Mouse (Mus musculus) heart, embryonic 15.5 days (tissue): ENCODE data around the gene Ell. TPM values are rescaled to one million over a fixed set of nuclear protein-coding genes. Genes with fewer than 3 reads are reported as not detected.

Source experiments
- ATAC-seq: fragments of 200-750 bp; cut with Nextera tagmentation; replicated peaks from 2 replicates; pipeline ENCODE4 v1.8.0; 2017; ENCODE audit warnings: low read depth, moderate TSS enrichment; ENCODE audit not compliant: insufficient number of reproducible peaks, insufficient read depth, low FRiP score
- H3K27ac ChIP-seq: fragments of 300-500 bp; sonication (generic); 2 replicates; pipeline ENCODE4 v1.5.1; 2015; ENCODE audit warnings: mild to moderate bottlenecking, inconsistent platforms
- H3K27me3 ChIP-seq: fragments of 300-500 bp; sonication (generic); 2 replicates; pipeline ENCODE4 v1.6.1; 2015; ENCODE audit warnings: inconsistent platforms
- H3K36me3 ChIP-seq: fragments of 300-500 bp; sonication (generic); 2 replicates; pipeline ENCODE4 v1.6.1; 2015; ENCODE audit warnings: mild to moderate bottlenecking, inconsistent platforms
- H3K4me1 ChIP-seq: fragments of 300-500 bp; sonication (generic); replicated peaks from 2 replicates; pipeline ENCODE4 v1.6.1; 2015; ENCODE audit warnings: inconsistent platforms
- H3K4me2 ChIP-seq: fragments of 300-500 bp; sonication (generic); 2 replicates; pipeline ENCODE4 v1.6.1; 2015; ENCODE audit warnings: inconsistent platforms, mild to moderate bottlenecking, moderate library complexity
- H3K4me3 ChIP-seq: fragments of 300-500 bp; sonication (generic); 2 replicates; pipeline ENCODE4 v1.5.1; 2015; ENCODE audit warnings: mild to moderate bottlenecking, inconsistent platforms
- H3K9ac ChIP-seq: fragments of 300-500 bp; sonication (generic); 2 replicates; pipeline ENCODE4 v1.6.1; 2015; ENCODE audit warnings: mild to moderate bottlenecking, inconsistent platforms
- H3K9me3 ChIP-seq: fragments of 300-500 bp; sonication (generic); replicated peaks from 2 replicates; pipeline ENCODE4 v1.6.1; 2016; ENCODE audit warnings: inconsistent platforms
- WGBS: fragments of 180-500 bp; shearing (Covaris S2); methylation state at CpG from one replicate; pipeline ENCODE4 v1.1.7; 2015; ENCODE audit warnings: mixed read lengths; 5-methylcytosine and 5-hydroxymethylcytosine counted together
- polyA plus RNA-seq: library from polyadenylated mRNA; unstranded; fragments of >200 nt; fragmentation: Nextera tagmentation; extraction: Ambion mirVana; gene quantifications from 2 replicates; pipeline ENCODE4 v1.2.1, GENCODE M21; 2015

Ell gene
- polyA plus RNA-seq, 1 experiment from 2014 or later = 10.8 TPM

- 9% methylated on average over 39 of the region's 39 CpGs for WGBS
- 0 out of 2 replicates have a peak overlapping the region, but pooled peaks have one; percentile 2 for H3K4me3 ChIP-seq
- H3K4me1 ChIP-seq = peaks cover 42% of the 10 kb centered on the region
Observed at GRCm38 (mm10) chr8:70500386-70501301, 38.6 kb upstream of the Ell start.

GRCm38 (mm10) chr8:70501820-70502529, 37.3 kb upstream of the Ell start:
- 0 out of 2 replicates have a peak overlapping the region, but pooled peaks have one; percentile 10 for H3K4me3 ChIP-seq
- no peaks in the 10 kb centered on the region for H3K36me3 ChIP-seq
- no peak for ATAC-seq
- H3K4me2 ChIP-seq = peak overlapping the region; percentile 46
- WGBS = 10% methylated on average over 23 of the region's 23 CpGs
- peaks cover 48% of the 10 kb centered on the region for H3K4me1 ChIP-seq
- H3K9ac ChIP-seq = peak overlapping the region; percentile 26; the same call in 1 of the 2 replicates
- H3K27me3 ChIP-seq = peaks cover 65% of the 10 kb centered on the region
- H3K9me3 ChIP-seq = no peaks in the 10 kb centered on the region
- H3K27ac ChIP-seq = no peak overlapping the region

More at GRCm38 (mm10) chr8:70500386-70501301, 38.6 kb upstream of the Ell start:
- Histone ChIP-seq H3K36me3 (no peaks in the 10 kb centered on the region), H3K9ac (no peak overlapping the region), H3K27ac (no peak overlapping the region), H3K27me3 (peaks cover 78% of the 10 kb centered on the region), H3K4me2 (peak overlapping the region; percentile 17; the same call in 1 of the 2 replicates), H3K9me3 (no peaks in the 10 kb centered on the region)
- no peak for ATAC-seq

- WGBS = 26% methylated on average over 12 of the region's 12 CpGs
- H3K27ac ChIP-seq = no peak overlapping the region
- H3K9me3 ChIP-seq = no peaks in the 10 kb centered on the region
- peaks cover 59% of the 10 kb centered on the region for H3K27me3 ChIP-seq
- no peak for ATAC-seq
- peaks cover 48% of the 10 kb centered on the region for H3K4me1 ChIP-seq
- H3K4me2 ChIP-seq = peak overlapping the region; percentile 46
- H3K9ac ChIP-seq = no peak overlapping the region
- 0 out of 2 replicates have a peak overlapping the region, but pooled peaks have one; percentile 10 for H3K4me3 ChIP-seq
- peaks cover 3% of the 10 kb centered on the region for H3K36me3 ChIP-seq
Observed at GRCm38 (mm10) chr8:70502540-70502939, 36.7 kb upstream of the Ell start.

- 18% methylated on average over 46 of the region's 46 CpGs for WGBS
- Histone ChIP-seq H3K9ac (no peak overlapping the region), H3K4me2 (no peak overlapping the region; the same call in 1 of the 2 replicates), H3K4me1 (peaks cover 48% of the 10 kb centered on the region), H3K9me3 (no peaks in the 10 kb centered on the region), H3K27ac (no peak overlapping the region), H3K27me3 (peaks cover 53% of the 10 kb centered on the region), H3K36me3 (peaks cover 9% of the 10 kb centered on the region), H3K4me3 (0 out of 2 replicates have a peak overlapping the region, but pooled peaks have one; percentile 2)
- no peak for ATAC-seq
Observed at GRCm38 (mm10) chr8:70503062-70503750, 36.1 kb upstream of the Ell start.

GRCm38 (mm10) chr8:70504291-70504716, 35.0 kb upstream of the Ell start:
- Histone ChIP-seq H3K27ac (no peak overlapping the region), H3K9me3 (no peaks in the 10 kb centered on the region), H3K27me3 (peaks cover 42% of the 10 kb centered on the region), H3K4me1 (peaks cover 57% of the 10 kb centered on the region), H3K4me3 (no peak overlapping the region), H3K9ac (no peak overlapping the region), H3K36me3 (peaks cover 9% of the 10 kb centered on the region), H3K4me2 (no peak overlapping the region; the same call in 1 of the 2 replicates)
- 57% methylated on average over 16 of the region's 16 CpGs for WGBS
- no peak for ATAC-seq

- Histone ChIP-seq H3K9ac (no peak overlapping the region), H3K36me3 (peaks cover 9% of the 10 kb centered on the region), H3K9me3 (no peaks in the 10 kb centered on the region), H3K4me1 (peaks cover 60% of the 10 kb centered on the region), H3K27me3 (peaks cover 36% of the 10 kb centered on the region), H3K27ac (no peak overlapping the region), H3K4me3 (no peak overlapping the region), H3K4me2 (no peak overlapping the region)
- no peak for ATAC-seq
- 81% methylated on average over 3 of the region's 3 CpGs for WGBS
Observed at GRCm38 (mm10) chr8:70504851-70505250, 34.4 kb upstream of the Ell start.

GRCm38 (mm10) chr8:70505698-70506327, 33.4 kb upstream of the Ell start:
- Histone ChIP-seq H3K27ac (peak overlapping the region; percentile 92; the same call in 1 of the 2 replicates), H3K9ac (peak overlapping the region; percentile 88), H3K4me2 (peak overlapping the region; percentile 88), H3K9me3 (no peaks in the 10 kb centered on the region), H3K36me3 (peaks cover 9% of the 10 kb centered on the region), H3K4me1 (peaks cover 57% of the 10 kb centered on the region), H3K27me3 (peaks cover 27% of the 10 kb centered on the region), H3K4me3 (peak overlapping the region; percentile 74)
- 33% methylated on average over 32 of the region's 32 CpGs for WGBS
- ATAC-seq = peak; percentile 0; the same call in 1 of the 2 replicates

- no peaks in the 10 kb centered on the region for H3K9me3 ChIP-seq
- peak within 1 kb of the TSS; percentile 92 for H3K27ac ChIP-seq
- 2% methylated on average over 40 of the region's 40 CpGs for WGBS
- peaks cover 20% of the 10 kb centered on the region for H3K27me3 ChIP-seq
- H3K36me3 ChIP-seq = peaks cover 9% of the 10 kb centered on the region
- H3K9ac ChIP-seq = peak within 1 kb of the TSS; percentile 88
- peak within 1 kb of the TSS; percentile 88 for H3K4me2 ChIP-seq
- ATAC-seq = peak; percentile 87
- peaks cover 58% of the 10 kb centered on the region for H3K4me1 ChIP-seq
- peak within 1 kb of the TSS; percentile 74 for H3K4me3 ChIP-seq
Observed at GRCm38 (mm10) chr8:70506328-70507026, 32.8 kb upstream of the Ell start, which contains the start of gene Rex1bd. Rex1bd (minus strand) TSS chr8:70506752.

- H3K36me3 ChIP-seq = peaks cover 12% of the 10 kb centered on the region
- peaks cover 58% of the 10 kb centered on the region for H3K4me1 ChIP-seq
- no peak overlapping the region for H3K9ac ChIP-seq
- H3K9me3 ChIP-seq = no peaks in the 10 kb centered on the region
- peak overlapping the region; percentile 92; the same call in 1 of the 2 replicates for H3K27ac ChIP-seq
- ATAC-seq = no peak
- no peak overlapping the region for H3K4me2 ChIP-seq
- peak overlapping the region; percentile 74; the same call in 1 of the 2 replicates for H3K4me3 ChIP-seq
- H3K27me3 ChIP-seq = peaks cover 15% of the 10 kb centered on the region
- WGBS = 56% methylated on average over 5 of the region's 5 CpGs
Observed at GRCm38 (mm10) chr8:70507027-70507393, 32.2 kb upstream of the Ell start.
